Mouse (Mus musculus) forebrain, embryonic 14.5 days (tissue): ENCODE data around the gene Shf. TPM values are rescaled to one million over a fixed set of nuclear protein-coding genes. Genes with fewer than 3 reads are reported as not detected.

ENCODE experiments used
- ATAC-seq: fragments of 200-750 bp; cut with Nextera tagmentation; 2 replicates; pipeline ENCODE4 v1.8.0; 2017; ENCODE audit warnings: mild to moderate bottlenecking, moderate library complexity
- DNase-seq: peaks from one replicate; pipeline ENCODE4 v3.0.0-alpha.2; 2015; ENCODE audit warnings: low spot score
- H3K27ac ChIP-seq: fragments of 300-500 bp; sonication (generic); 2 replicates; pipeline ENCODE4 v1.5.1; 2014; ENCODE audit warnings: low read depth, mild to moderate bottlenecking, control low read depth, low read length, moderate library complexity
- H3K27me3 ChIP-seq: fragments of 300-500 bp; sonication (generic); replicated peaks from 2 replicates; pipeline ENCODE4 v1.6.1; 2014; ENCODE audit warnings: low read length, control low read depth, mixed read lengths; ENCODE audit not compliant: control insufficient read depth, insufficient read depth
- H3K36me3 ChIP-seq: fragments of 300-500 bp; sonication (generic); 2 replicates; pipeline ENCODE4 v1.6.1; 2014; ENCODE audit warnings: low read length, control low read depth; ENCODE audit not compliant: control insufficient read depth, insufficient read depth
- H3K4me1 ChIP-seq: fragments of 300-500 bp; sonication (generic); 2 replicates; pipeline ENCODE4 v1.6.1; 2014; ENCODE audit warnings: antibody characterized with exemption, low read length, control low read depth; ENCODE audit not compliant: control insufficient read depth, insufficient read depth
- H3K4me2 ChIP-seq: fragments of 300-500 bp; sonication (generic); 2 replicates; pipeline ENCODE4 v1.6.1; 2014; ENCODE audit warnings: mild to moderate bottlenecking, control low read depth, low read length
- H3K4me3 ChIP-seq: fragments of 300-500 bp; sonication (generic); 2 replicates; pipeline ENCODE4 v1.5.1; 2014; ENCODE audit warnings: low read depth, low read length, control low read depth
- H3K9ac ChIP-seq: fragments of 300-500 bp; sonication (generic); 2 replicates; pipeline ENCODE4 v1.6.1; 2014; ENCODE audit warnings: mild to moderate bottlenecking, low read length, control low read depth, moderate library complexity
- H3K9me3 ChIP-seq: fragments of 300-500 bp; sonication (generic); replicated peaks from 2 replicates; pipeline ENCODE4 v1.6.1; 2016; ENCODE audit warnings: low read length, control low read depth, mixed read lengths; ENCODE audit not compliant: control insufficient read depth
- WGBS: fragments of 180-500 bp; shearing (Covaris S2); extraction: QIAGEN DNeasy Blood & Tissue Kit; methylation state at CpG from one replicate; pipeline ENCODE4 v1.1.7; 2014; 5-methylcytosine and 5-hydroxymethylcytosine counted together
- polyA plus RNA-seq: library from polyadenylated mRNA; unstranded; fragments of >200 nt; fragmentation: Nextera tagmentation; extraction: Ambion mirVana; gene quantifications from 2 replicates; pipeline ENCODE4 v1.2.1, GENCODE M21; 2014

Gene Shf
- polyA plus RNA-seq, 1 experiment from 2014 or later: 12.4 TPM

- no peak overlapping the region for H3K4me3 ChIP-seq
- H3K27me3 ChIP-seq: peaks cover 29% of the 10 kb centered on the region
- ATAC-seq: no peak
- H3K9ac ChIP-seq: no peak overlapping the region
- no peaks in the 10 kb centered on the region for H3K36me3 ChIP-seq
- no peak overlapping the region for H3K27ac ChIP-seq
- no peak overlapping the region for H3K4me2 ChIP-seq
- WGBS: 86% methylated on average over 16 of the region's 16 CpGs
- peaks cover 11% of the 10 kb centered on the region; the same call in 1 of the 2 replicates for H3K4me1 ChIP-seq
- no peak for DNase-seq
- H3K9me3 ChIP-seq: no peaks in the 10 kb centered on the region
Measured at GRCm38 (mm10) chr2:122305097-122305892, 63.7 kb downstream of the Shf start.

- 90% methylated on average over 6 of the region's 6 CpGs for WGBS
- peaks cover 36% of the 10 kb centered on the region for H3K27me3 ChIP-seq
- H3K9ac ChIP-seq: no peak overlapping the region
- H3K36me3 ChIP-seq: no peaks in the 10 kb centered on the region
- DNase-seq: no peak
- ATAC-seq: no peak
- no peaks in the 10 kb centered on the region for H3K9me3 ChIP-seq
- no peak overlapping the region for H3K4me2 ChIP-seq
- peaks cover 11% of the 10 kb centered on the region; the same call in 1 of the 2 replicates for H3K4me1 ChIP-seq
- H3K27ac ChIP-seq: no peak overlapping the region
- H3K4me3 ChIP-seq: no peak overlapping the region
Measured at GRCm38 (mm10) chr2:122304544-122304943, 64.4 kb downstream of the Shf start.

GRCm38 (mm10) chr2:122302574-122303241 is 66.3 kb downstream of the Shf start:
- Histone ChIP-seq H3K36me3 (no peaks in the 10 kb centered on the region), H3K4me2 (no peak overlapping the region), H3K9me3 (no peaks in the 10 kb centered on the region), H3K27me3 (peaks cover 52% of the 10 kb centered on the region), H3K9ac (no peak overlapping the region), H3K4me3 (0 out of 2 replicates have a peak overlapping the region, but pooled peaks have one; percentile 40), H3K27ac (no peak overlapping the region), H3K4me1 (peaks cover 19% of the 10 kb centered on the region)
- WGBS: 12% methylated on average over 9 of the region's 9 CpGs
- ATAC-seq: peak; percentile 63
- peak; percentile 85 for DNase-seq

GRCm38 (mm10) chr2:122301921-122302573 is 66.9 kb downstream of the Shf start:
- Histone ChIP-seq H3K4me3 (peak overlapping the region; percentile 40), H3K9me3 (no peaks in the 10 kb centered on the region), H3K4me1 (peaks cover 21% of the 10 kb centered on the region), H3K27me3 (peaks cover 55% of the 10 kb centered on the region), H3K27ac (no peak overlapping the region), H3K9ac (peak overlapping the region; percentile 54), H3K4me2 (peak overlapping the region; percentile 84), H3K36me3 (no peaks in the 10 kb centered on the region)
- WGBS: 6% methylated on average over 23 of the region's 23 CpGs
- no peak for DNase-seq
- ATAC-seq: no peak

GRCm38 (mm10) chr2:122301081-122301920 is 67.7 kb downstream of the Shf start:
- Histone ChIP-seq H3K9me3 (no peaks in the 10 kb centered on the region), H3K4me1 (peaks cover 21% of the 10 kb centered on the region), H3K27ac (no peak overlapping the region), H3K9ac (peak overlapping the region; percentile 54), H3K27me3 (peaks cover 56% of the 10 kb centered on the region), H3K4me3 (peak overlapping the region; percentile 40), H3K36me3 (no peaks in the 10 kb centered on the region), H3K4me2 (peak overlapping the region; percentile 84)
- under 1% methylated on average over 48 of the region's 48 CpGs for WGBS
- ATAC-seq (peak; percentile 58), DNase-seq (peak; percentile 62)

- Histone ChIP-seq H3K27ac (no peak overlapping the region), H3K4me1 (peaks cover 21% of the 10 kb centered on the region), H3K9me3 (no peaks in the 10 kb centered on the region), H3K9ac (no peak overlapping the region), H3K36me3 (no peaks in the 10 kb centered on the region), H3K4me3 (peak overlapping the region; percentile 40; the same call in 1 of the 2 replicates), H3K4me2 (peak overlapping the region; percentile 84; the same call in 1 of the 2 replicates), H3K27me3 (peaks cover 61% of the 10 kb centered on the region)
- WGBS: 3% methylated on average over 14 of the region's 14 CpGs
- no peak for DNase-seq
- ATAC-seq: no peak
Measured at GRCm38 (mm10) chr2:122300656-122301020, 68.3 kb downstream of the Shf start.

GRCm38 (mm10) chr2:122299911-122300655 is 68.9 kb downstream of the Shf start:
- Histone ChIP-seq H3K4me1 (peaks cover 21% of the 10 kb centered on the region), H3K4me3 (no peak overlapping the region), H3K9ac (no peak overlapping the region), H3K27ac (no peak overlapping the region), H3K9me3 (no peaks in the 10 kb centered on the region), H3K4me2 (no peak overlapping the region), H3K36me3 (no peaks in the 10 kb centered on the region), H3K27me3 (peaks cover 67% of the 10 kb centered on the region)
- no peak for ATAC-seq
- no peak for DNase-seq
- 7% methylated on average over 14 of the region's 14 CpGs for WGBS
